Mouse (Mus musculus): Measurements from ENCODE around the gene Gse1. TPM values are rescaled to one million over a fixed set of nuclear protein-coding genes. Genes with fewer than 3 reads are reported as not detected.

Gse1 gene
- polyA plus RNA-seq, 1 experiment from 2014 or later: 25.3 TPM

GRCm38 (mm10) chr8:120377803-120378189, 149.5 kb downstream of the Gse1 start:
- no peaks in the 10 kb centered on the region for H3K9me3 ChIP-seq (ENCODE audit: control insufficient read depth, low read length)
- WGBS: 22% methylated on average over 7 of the region's 7 CpGs
- peaks cover 62% of the 10 kb centered on the region for H3K4me1 ChIP-seq (replicated peaks; ENCODE audit: control insufficient read depth, insufficient read depth, low read length)
- no peaks in the 10 kb centered on the region for H3K36me3 ChIP-seq (ENCODE audit: control insufficient read depth, insufficient read depth, low read length)
- H3K27me3 ChIP-seq (replicated peaks; ENCODE audit: control insufficient read depth, insufficient read depth, low read length): no peaks in the 10 kb centered on the region
- no peak for DNase-seq (ENCODE audit: low spot score)
- ATAC-seq (replicated peaks; ENCODE audit: low FRiP score): peak; percentile 60
- peak overlapping the region; percentile 76 for H3K27ac ChIP-seq (ENCODE audit: low read depth, low read length)
- 0 out of 2 replicates have a peak overlapping the region, but pooled peaks have one; percentile 17 for H3K9ac ChIP-seq (ENCODE audit: low read depth, low read length)
- no peak overlapping the region for H3K4me3 ChIP-seq (ENCODE audit: low read depth, low read length)
- peak overlapping the region; percentile 33 for H3K4me2 ChIP-seq

- 37% methylated on average over 16 of the region's 16 CpGs for WGBS
- Histone ChIP-seq H3K4me2 (peak overlapping the region; percentile 33), H3K9ac (ENCODE audit: low read depth, low read length) (peak overlapping the region; percentile 17; the same call in 1 of the 2 replicates), H3K4me3 (ENCODE audit: low read depth, low read length) (no peak overlapping the region), H3K36me3 (ENCODE audit: control insufficient read depth, insufficient read depth, low read length) (no peaks in the 10 kb centered on the region), H3K9me3 (ENCODE audit: control insufficient read depth, low read length) (no peaks in the 10 kb centered on the region), H3K4me1 (replicated peaks; ENCODE audit: control insufficient read depth, insufficient read depth, low read length) (peaks cover 57% of the 10 kb centered on the region), H3K27me3 (replicated peaks; ENCODE audit: control insufficient read depth, insufficient read depth, low read length) (no peaks in the 10 kb centered on the region), H3K27ac (ENCODE audit: low read depth, low read length) (peak overlapping the region; percentile 76)
- ATAC-seq (replicated peaks; ENCODE audit: low FRiP score) (no peak), DNase-seq (ENCODE audit: low spot score) (no peak)
These were observed 150.1 kb downstream of the Gse1 start for GRCm38 (mm10) chr8:120378306-120378705.

GRCm38 (mm10) chr8:120379015-120379414, 150.8 kb downstream of the Gse1 start:
- no peak overlapping the region for H3K4me3 ChIP-seq (ENCODE audit: low read depth, low read length)
- ATAC-seq (replicated peaks; ENCODE audit: low FRiP score): no peak
- no peak overlapping the region; the same call in 1 of the 2 replicates for H3K27ac ChIP-seq (ENCODE audit: low read depth, low read length)
- no peaks in the 10 kb centered on the region for H3K9me3 ChIP-seq (ENCODE audit: control insufficient read depth, low read length)
- peaks cover 52% of the 10 kb centered on the region for H3K4me1 ChIP-seq (replicated peaks; ENCODE audit: control insufficient read depth, insufficient read depth, low read length)
- DNase-seq (ENCODE audit: low spot score): no peak
- H3K36me3 ChIP-seq (ENCODE audit: control insufficient read depth, insufficient read depth, low read length): no peaks in the 10 kb centered on the region
- WGBS: 44% methylated on average over 3 of the region's 3 CpGs
- no peaks in the 10 kb centered on the region for H3K27me3 ChIP-seq (replicated peaks; ENCODE audit: control insufficient read depth, insufficient read depth, low read length)
- peak overlapping the region; percentile 1; the same call in 1 of the 2 replicates for H3K9ac ChIP-seq (ENCODE audit: low read depth, low read length)
- H3K4me2 ChIP-seq: no peak overlapping the region

GRCm38 (mm10) chr8:120381865-120382264, 153.6 kb downstream of the Gse1 start:
- ATAC-seq (replicated peaks; ENCODE audit: low FRiP score): no peak
- H3K9me3 ChIP-seq (ENCODE audit: control insufficient read depth, low read length): 0 out of 2 replicates have a peak, but pooled peaks cover 2% of the 10 kb centered on the region
- H3K4me3 ChIP-seq (ENCODE audit: low read depth, low read length): no peak overlapping the region
- no peak for DNase-seq (ENCODE audit: low spot score)
- H3K27ac ChIP-seq (ENCODE audit: low read depth, low read length): no peak overlapping the region
- H3K4me2 ChIP-seq: no peak overlapping the region
- no peak overlapping the region for H3K9ac ChIP-seq (ENCODE audit: low read depth, low read length)
- 61% methylated on average over 4 of the region's 4 CpGs for WGBS
- H3K36me3 ChIP-seq (ENCODE audit: control insufficient read depth, insufficient read depth, low read length): no peaks in the 10 kb centered on the region
- peaks cover 25% of the 10 kb centered on the region for H3K4me1 ChIP-seq (replicated peaks; ENCODE audit: control insufficient read depth, insufficient read depth, low read length)
- H3K27me3 ChIP-seq (replicated peaks; ENCODE audit: control insufficient read depth, insufficient read depth, low read length): no peaks in the 10 kb centered on the region

- no peak for ATAC-seq (replicated peaks; ENCODE audit: low FRiP score)
- Histone ChIP-seq H3K9me3 (ENCODE audit: control insufficient read depth, low read length) (0 out of 2 replicates have a peak, but pooled peaks cover 2% of the 10 kb centered on the region), H3K27ac (ENCODE audit: low read depth, low read length) (no peak overlapping the region), H3K4me2 (no peak overlapping the region), H3K27me3 (replicated peaks; ENCODE audit: control insufficient read depth, insufficient read depth, low read length) (no peaks in the 10 kb centered on the region), H3K4me3 (ENCODE audit: low read depth, low read length) (no peak overlapping the region), H3K4me1 (replicated peaks; ENCODE audit: control insufficient read depth, insufficient read depth, low read length) (peaks cover 19% of the 10 kb centered on the region), H3K9ac (ENCODE audit: low read depth, low read length) (no peak overlapping the region), H3K36me3 (ENCODE audit: control insufficient read depth, insufficient read depth, low read length) (no peaks in the 10 kb centered on the region)
- 83% methylated on average over 19 of the region's 19 CpGs for WGBS
- DNase-seq (ENCODE audit: low spot score): no peak
These were observed 154.4 kb downstream of the Gse1 start for GRCm38 (mm10) chr8:120382436-120383203.

GRCm38 (mm10) chr8:120383204-120383560, 154.9 kb downstream of the Gse1 start:
- no peak overlapping the region for H3K9ac ChIP-seq (ENCODE audit: low read depth, low read length)

GRCm38 (mm10) chr8:120383713-120384112, 155.5 kb downstream of the Gse1 start:
- DNase-seq (ENCODE audit: low spot score): no peak
- peaks cover 8% of the 10 kb centered on the region for H3K4me1 ChIP-seq (replicated peaks; ENCODE audit: control insufficient read depth, insufficient read depth, low read length)
- H3K4me3 ChIP-seq (ENCODE audit: low read depth, low read length): no peak overlapping the region
- H3K4me2 ChIP-seq: no peak overlapping the region
- H3K27ac ChIP-seq (ENCODE audit: low read depth, low read length): no peak overlapping the region
- WGBS: 49% methylated on average over 6 of the region's 6 CpGs
- no peaks in the 10 kb centered on the region for H3K27me3 ChIP-seq (replicated peaks; ENCODE audit: control insufficient read depth, insufficient read depth, low read length)
- no peak for ATAC-seq (replicated peaks; ENCODE audit: low FRiP score)
- H3K9me3 ChIP-seq (ENCODE audit: control insufficient read depth, low read length): 0 out of 2 replicates have a peak, but pooled peaks cover 2% of the 10 kb centered on the region
- H3K9ac ChIP-seq (ENCODE audit: low read depth, low read length): no peak overlapping the region
- H3K36me3 ChIP-seq (ENCODE audit: control insufficient read depth, insufficient read depth, low read length): no peaks in the 10 kb centered on the region

More at GRCm38 (mm10) chr8:120383204-120383560, 154.9 kb downstream of the Gse1 start:
- Histone ChIP-seq H3K4me3 (ENCODE audit: low read depth, low read length) (no peak overlapping the region), H3K36me3 (ENCODE audit: control insufficient read depth, insufficient read depth, low read length) (no peaks in the 10 kb centered on the region), H3K27ac (ENCODE audit: low read depth, low read length) (no peak overlapping the region), H3K4me2 (no peak overlapping the region), H3K4me1 (replicated peaks; ENCODE audit: control insufficient read depth, insufficient read depth, low read length) (peaks cover 14% of the 10 kb centered on the region), H3K9me3 (ENCODE audit: control insufficient read depth, low read length) (0 out of 2 replicates have a peak, but pooled peaks cover 2% of the 10 kb centered on the region), H3K27me3 (replicated peaks; ENCODE audit: control insufficient read depth, insufficient read depth, low read length) (no peaks in the 10 kb centered on the region)
- no peak for ATAC-seq (replicated peaks; ENCODE audit: low FRiP score)
- WGBS: 71% methylated on average over 6 of the region's 6 CpGs
- no peak for DNase-seq (ENCODE audit: low spot score)

GRCm38 (mm10) chr8:120384745-120385144, 156.5 kb downstream of the Gse1 start:
- H3K9me3 ChIP-seq (ENCODE audit: control insufficient read depth, low read length): 0 out of 2 replicates have a peak, but pooled peaks cover 2% of the 10 kb centered on the region
- no peaks in the 10 kb centered on the region for H3K27me3 ChIP-seq (replicated peaks; ENCODE audit: control insufficient read depth, insufficient read depth, low read length)
- DNase-seq (ENCODE audit: low spot score): no peak
- no peak overlapping the region for H3K4me3 ChIP-seq (ENCODE audit: low read depth, low read length)
- peaks cover 5% of the 10 kb centered on the region for H3K4me1 ChIP-seq (replicated peaks; ENCODE audit: control insufficient read depth, insufficient read depth, low read length)
- ATAC-seq (replicated peaks; ENCODE audit: low FRiP score): no peak
- no peak overlapping the region for H3K9ac ChIP-seq (ENCODE audit: low read depth, low read length)
- H3K36me3 ChIP-seq (ENCODE audit: control insufficient read depth, insufficient read depth, low read length): no peaks in the 10 kb centered on the region
- H3K27ac ChIP-seq (ENCODE audit: low read depth, low read length): no peak overlapping the region
- no peak overlapping the region for H3K4me2 ChIP-seq

GRCm38 (mm10) chr8:120388246-120388645, 160.0 kb downstream of the Gse1 start:
- no peak overlapping the region for H3K4me3 ChIP-seq (ENCODE audit: low read depth, low read length)
- no peaks in the 10 kb centered on the region for H3K27me3 ChIP-seq (replicated peaks; ENCODE audit: control insufficient read depth, insufficient read depth, low read length)
- H3K9me3 ChIP-seq (ENCODE audit: control insufficient read depth, low read length): 0 out of 2 replicates have a peak, but pooled peaks cover 2% of the 10 kb centered on the region
- H3K9ac ChIP-seq (ENCODE audit: low read depth, low read length): no peak overlapping the region
- ATAC-seq (replicated peaks; ENCODE audit: low FRiP score) (no peak), DNase-seq (ENCODE audit: low spot score) (no peak)
- 86% methylated on average over 6 of the region's 6 CpGs for WGBS
- peaks cover 8% of the 10 kb centered on the region for H3K4me1 ChIP-seq (replicated peaks; ENCODE audit: control insufficient read depth, insufficient read depth, low read length)
- no peak overlapping the region for H3K27ac ChIP-seq (ENCODE audit: low read depth, low read length)
- H3K36me3 ChIP-seq (ENCODE audit: control insufficient read depth, insufficient read depth, low read length): no peaks in the 10 kb centered on the region
- no peak overlapping the region for H3K4me2 ChIP-seq

Data from liver, embryonic 11.5 days (tissue).